Mouse (Mus musculus) liver, embryonic 15.5 days (tissue): ENCODE data around the gene Meltf. TPM values are rescaled to one million over a fixed set of nuclear protein-coding genes. Genes with fewer than 3 reads are reported as not detected.

Experiments used
- ATAC-seq: fragments of 200-750 bp; cut with Nextera tagmentation; 2 replicates; pipeline ENCODE4 v1.8.0; 2017; ENCODE audit warnings: moderate number of reproducible peaks, mild to moderate bottlenecking, moderate library complexity; ENCODE audit not compliant: insufficient read depth
- H3K27ac ChIP-seq: fragments of 300-500 bp; sonication (generic); replicated peaks from 2 replicates; pipeline ENCODE4 v1.5.1; 2015; ENCODE audit warnings: mild to moderate bottlenecking, inconsistent platforms
- H3K27me3 ChIP-seq: fragments of 300-500 bp; sonication (generic); 2 replicates; pipeline ENCODE4 v1.6.1; 2015; ENCODE audit warnings: mild to moderate bottlenecking, inconsistent platforms
- H3K36me3 ChIP-seq: fragments of 300-500 bp; sonication (generic); replicated peaks from 2 replicates; pipeline ENCODE4 v1.6.1; 2015; ENCODE audit warnings: moderate library complexity, mild to moderate bottlenecking, inconsistent platforms
- H3K4me1 ChIP-seq: fragments of 300-500 bp; sonication (generic); replicated peaks from 2 replicates; pipeline ENCODE4 v1.6.1; 2015; ENCODE audit warnings: inconsistent platforms
- H3K4me2 ChIP-seq: fragments of 300-500 bp; sonication (generic); 2 replicates; pipeline ENCODE4 v1.6.1; 2015; ENCODE audit warnings: moderate library complexity, mild to moderate bottlenecking, inconsistent platforms
- H3K4me3 ChIP-seq: fragments of 300-500 bp; sonication (generic); replicated peaks from 2 replicates; pipeline ENCODE4 v1.5.1; 2015; ENCODE audit warnings: mild to moderate bottlenecking, inconsistent platforms
- H3K9ac ChIP-seq: fragments of 300-500 bp; sonication (generic); 2 replicates; pipeline ENCODE4 v1.6.1; 2015; ENCODE audit warnings: moderate library complexity, mild to moderate bottlenecking, inconsistent platforms
- H3K9me3 ChIP-seq: fragments of 300-500 bp; sonication (generic); replicated peaks from 2 replicates; pipeline ENCODE4 v1.6.1; 2016; ENCODE audit warnings: inconsistent platforms
- WGBS: fragments of 180-500 bp; shearing (Covaris S2); methylation state at CpG from one replicate; pipeline ENCODE4 v1.1.7; 2015; ENCODE audit warnings: mixed read lengths; ENCODE audit not compliant: insufficient replicate concordance; 5-methylcytosine and 5-hydroxymethylcytosine counted together
- polyA plus RNA-seq: library from polyadenylated mRNA; unstranded; fragments of >200 nt; fragmentation: Nextera tagmentation; extraction: Ambion mirVana; gene quantifications from 2 replicates; pipeline ENCODE4 v1.2.1, GENCODE M21; 2015

Gene Meltf
- polyA plus RNA-seq, result 0.02 and 0.07 TPM in 2 replicates

- 0 out of 2 replicates have a peak, but pooled peaks have one; percentile 31 for ATAC-seq
- H3K27me3 ChIP-seq, result no peaks in the 10 kb centered on the region
- H3K4me3 ChIP-seq, result no peak within 1 kb of the TSS
- H3K36me3 ChIP-seq, result no peaks in the 10 kb centered on the region; the same call in 1 of the 2 replicates
- no peak within 1 kb of the TSS for H3K4me2 ChIP-seq
- H3K9me3 ChIP-seq, result no peaks in the 10 kb centered on the region
- H3K27ac ChIP-seq, result no peak within 1 kb of the TSS
- 30% methylated on average over 21 of the region's 21 CpGs for WGBS
- H3K4me1 ChIP-seq, result no peaks in the 10 kb centered on the region; the same call in 1 of the 2 replicates
- H3K9ac ChIP-seq, result no peak within 1 kb of the TSS
Measured at GRCm38 (mm10) chr16:31878573-31879257, at the start of gene Meltf. TSS of gene Meltf (plus strand) at chr16:31878810.

DNA sequence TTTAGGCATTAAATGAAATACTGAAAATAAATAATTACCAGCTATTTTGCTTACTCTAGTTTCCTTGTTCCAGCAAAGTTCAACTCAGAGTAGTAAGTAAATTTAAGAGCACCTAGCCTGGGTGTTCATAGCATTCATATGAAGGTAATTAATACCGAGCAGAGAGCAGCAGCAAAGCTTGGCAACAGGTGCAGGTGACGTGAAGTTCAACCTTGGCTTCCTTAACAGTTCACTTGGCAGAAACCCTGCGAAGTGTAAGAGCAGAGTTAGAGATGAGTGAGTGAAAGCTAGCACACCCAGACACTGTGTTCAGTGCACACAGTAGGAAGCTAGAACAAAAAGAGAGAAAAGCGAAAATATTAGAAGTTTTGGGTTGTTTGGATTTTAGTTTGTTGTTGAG is 47.9 kb upstream of the Meltf start:
- Histone ChIP-seq H3K27ac (no peak overlapping the region), H3K27me3 (no peaks in the 10 kb centered on the region), H3K4me3 (no peak overlapping the region), H3K4me2 (no peak overlapping the region), H3K4me1 (no peaks in the 10 kb centered on the region), H3K9ac (no peak overlapping the region), H3K36me3 (0 out of 2 replicates have a peak, but pooled peaks cover 2% of the 10 kb centered on the region), H3K9me3 (no peaks in the 10 kb centered on the region)
- WGBS, result 78% methylated on average over 4 of the region's 4 CpGs
- no peak for ATAC-seq

- WGBS, result 63% methylated on average over 10 of the region's 10 CpGs
- H3K27me3 ChIP-seq, result no peaks in the 10 kb centered on the region
- no peak overlapping the region for H3K27ac ChIP-seq
- H3K36me3 ChIP-seq, result peaks cover 8% of the 10 kb centered on the region
- ATAC-seq, result no peak
- H3K4me2 ChIP-seq, result no peak overlapping the region
- no peaks in the 10 kb centered on the region for H3K9me3 ChIP-seq
- H3K9ac ChIP-seq, result no peak overlapping the region
- no peak overlapping the region for H3K4me3 ChIP-seq
- no peaks in the 10 kb centered on the region for H3K4me1 ChIP-seq
Measured at GRCm38 (mm10) chr16:31832630-31833422, 45.8 kb upstream of the Meltf start.

DNA sequence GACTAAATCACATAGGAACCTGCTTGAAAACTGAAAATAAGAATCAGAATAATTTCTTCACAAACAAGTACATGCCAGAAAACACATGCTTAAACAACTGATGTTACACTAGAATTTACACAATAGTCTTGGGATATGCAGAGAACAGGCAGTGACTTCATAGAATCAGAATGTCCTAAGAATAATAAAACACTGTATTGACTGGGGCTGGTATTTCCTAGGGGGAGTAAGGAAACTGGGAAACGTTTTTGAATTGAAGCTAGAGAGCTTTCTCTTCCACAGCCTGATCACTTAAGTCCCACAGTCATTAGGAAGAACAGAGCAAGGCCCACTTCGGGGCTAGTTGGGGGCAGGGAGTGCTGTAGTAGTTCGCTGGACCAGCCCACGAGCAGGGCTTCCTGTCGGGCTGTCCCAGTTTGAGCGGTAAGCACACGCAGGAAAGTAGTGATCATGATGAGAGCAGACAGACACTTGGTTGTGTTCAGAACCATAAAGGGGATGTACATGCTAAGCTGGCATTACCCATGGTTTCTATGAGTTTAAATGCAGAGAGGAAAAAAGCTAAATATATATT is 44.5 kb upstream of the Meltf start:
- 36% methylated on average over 7 of the region's 7 CpGs for WGBS
- H3K36me3 ChIP-seq, result peaks cover 18% of the 10 kb centered on the region
- H3K9ac ChIP-seq, result no peak overlapping the region
- no peak overlapping the region for H3K4me3 ChIP-seq
- H3K4me2 ChIP-seq, result no peak overlapping the region
- ATAC-seq, result no peak
- H3K27me3 ChIP-seq, result no peaks in the 10 kb centered on the region
- H3K4me1 ChIP-seq, result no peaks in the 10 kb centered on the region
- no peaks in the 10 kb centered on the region for H3K9me3 ChIP-seq
- H3K27ac ChIP-seq, result no peak overlapping the region

GRCm38 (mm10) chr16:31834662-31835318 is 43.8 kb upstream of the Meltf start:
- Histone ChIP-seq H3K9me3 (no peaks in the 10 kb centered on the region), H3K4me3 (no peak overlapping the region), H3K36me3 (peaks cover 22% of the 10 kb centered on the region), H3K4me2 (no peak overlapping the region), H3K9ac (no peak overlapping the region), H3K27ac (no peak overlapping the region), H3K27me3 (no peaks in the 10 kb centered on the region), H3K4me1 (no peaks in the 10 kb centered on the region)
- WGBS, result 60% methylated on average over 2 of the region's 2 CpGs
- ATAC-seq, result no peak

GRCm38 (mm10) chr16:31837362-31837761 is 41.2 kb upstream of the Meltf start:
- Histone ChIP-seq H3K9ac (no peak overlapping the region), H3K4me2 (no peak overlapping the region), H3K27ac (no peak overlapping the region), H3K36me3 (peaks cover 27% of the 10 kb centered on the region), H3K4me1 (no peaks in the 10 kb centered on the region), H3K4me3 (no peak overlapping the region), H3K9me3 (no peaks in the 10 kb centered on the region), H3K27me3 (no peaks in the 10 kb centered on the region)
- WGBS, result 74% methylated on average over 3 of the region's 3 CpGs
- no peak for ATAC-seq

DNA sequence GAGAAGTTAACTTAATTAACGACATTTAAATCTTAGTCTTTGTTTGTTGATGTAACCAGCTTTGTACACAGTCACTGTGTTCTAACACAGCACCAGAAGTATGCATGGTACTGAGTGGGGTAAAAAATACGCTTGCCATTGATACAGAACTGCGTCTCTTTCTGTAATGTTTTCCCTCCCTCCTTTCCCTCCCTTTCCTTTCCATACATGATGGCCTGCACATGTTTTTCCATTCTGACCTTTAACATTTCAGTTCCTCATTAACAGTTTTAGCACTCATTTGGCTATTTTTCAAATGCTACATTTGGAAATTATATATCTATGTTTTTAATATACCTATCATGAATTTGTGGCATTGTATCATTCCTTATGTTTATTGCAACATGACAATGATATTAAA is 34.4 kb upstream of the Meltf start:
- Histone ChIP-seq H3K9ac (no peak overlapping the region), H3K4me1 (no peaks in the 10 kb centered on the region), H3K27ac (no peak overlapping the region), H3K4me3 (no peak overlapping the region), H3K27me3 (no peaks in the 10 kb centered on the region), H3K4me2 (no peak overlapping the region), H3K36me3 (peaks cover 19% of the 10 kb centered on the region), H3K9me3 (no peaks in the 10 kb centered on the region)
- 90% methylated on average over 3 of the region's 3 CpGs for WGBS
- no peak for ATAC-seq

DNA sequence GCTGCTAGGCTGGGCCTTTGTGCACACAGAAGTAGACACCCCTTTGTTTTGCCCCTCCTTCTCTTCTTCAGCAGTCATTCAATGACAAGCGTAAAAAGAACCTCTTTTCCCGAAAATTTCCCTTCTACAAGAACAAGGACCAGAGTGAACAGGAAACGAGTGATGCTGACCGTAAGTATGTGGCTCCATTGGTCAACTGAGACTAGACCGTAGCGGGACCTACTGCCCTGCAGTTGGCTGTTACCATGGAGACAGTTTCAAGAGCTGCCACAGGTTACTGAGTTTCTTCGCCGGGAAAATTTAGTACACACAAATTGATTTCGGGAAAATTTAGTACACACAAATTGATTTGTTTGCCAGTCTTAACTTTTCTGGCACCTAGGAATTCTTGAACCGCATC is 31.8 kb upstream of the Meltf start:
- Histone ChIP-seq H3K4me1 (no peaks in the 10 kb centered on the region), H3K4me3 (no peak overlapping the region), H3K4me2 (no peak overlapping the region), H3K36me3 (peaks cover 15% of the 10 kb centered on the region), H3K27ac (no peak overlapping the region), H3K9ac (no peak overlapping the region), H3K27me3 (no peaks in the 10 kb centered on the region), H3K9me3 (no peaks in the 10 kb centered on the region)
- WGBS, result 86% methylated on average over 10 of the region's 10 CpGs
- no peak for ATAC-seq

- H3K4me1 ChIP-seq, result no peaks in the 10 kb centered on the region
- H3K9ac ChIP-seq, result no peak overlapping the region
- 84% methylated on average over 5 of the region's 5 CpGs for WGBS
- no peaks in the 10 kb centered on the region for H3K9me3 ChIP-seq
- H3K4me3 ChIP-seq, result no peak overlapping the region
- no peak for ATAC-seq
- no peak overlapping the region for H3K4me2 ChIP-seq
- no peak overlapping the region for H3K27ac ChIP-seq
- peaks cover 67% of the 10 kb centered on the region for H3K36me3 ChIP-seq
- no peaks in the 10 kb centered on the region for H3K27me3 ChIP-seq
Measured at GRCm38 (mm10) chr16:31863920-31864319, 14.7 kb upstream of the Meltf start.

GRCm38 (mm10) chr16:31865242-31865641 is 13.4 kb upstream of the Meltf start:
- 80% methylated on average over 3 of the region's 3 CpGs for WGBS

DNA sequence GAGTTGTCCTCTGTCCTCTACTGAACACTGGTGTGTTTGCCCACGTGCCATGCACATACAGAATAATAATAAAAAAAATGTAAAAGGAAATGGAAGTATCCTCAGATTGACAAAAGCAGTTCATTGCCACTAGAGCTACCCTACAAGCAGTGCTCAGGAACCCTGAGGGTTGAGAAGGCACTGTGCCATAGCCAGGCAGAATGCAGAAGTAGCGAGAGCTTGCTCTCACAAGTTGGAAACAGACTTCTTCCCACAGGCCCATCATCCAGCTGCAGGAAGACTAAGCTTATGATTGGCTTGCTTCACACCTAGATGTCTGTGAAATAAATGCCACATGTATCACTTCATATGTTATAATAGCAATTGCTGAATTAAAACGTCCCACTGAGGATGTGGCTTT is 11.7 kb upstream of the Meltf start:
- H3K27ac ChIP-seq, result no peak overlapping the region
- H3K36me3 ChIP-seq, result peaks cover 56% of the 10 kb centered on the region

More at GRCm38 (mm10) chr16:31865242-31865641, 13.4 kb upstream of the Meltf start:
- Histone ChIP-seq H3K9me3 (no peaks in the 10 kb centered on the region), H3K9ac (no peak overlapping the region), H3K4me1 (no peaks in the 10 kb centered on the region), H3K27ac (no peak overlapping the region), H3K4me3 (no peak overlapping the region), H3K36me3 (peaks cover 59% of the 10 kb centered on the region), H3K27me3 (no peaks in the 10 kb centered on the region), H3K4me2 (no peak overlapping the region)
- no peak for ATAC-seq

More for the DNA sequence above, 11.7 kb upstream of the Meltf start:
- Histone ChIP-seq H3K4me2 (no peak overlapping the region), H3K4me1 (no peaks in the 10 kb centered on the region), H3K9ac (no peak overlapping the region), H3K27me3 (no peaks in the 10 kb centered on the region), H3K4me3 (no peak overlapping the region), H3K9me3 (no peaks in the 10 kb centered on the region)
- no peak for ATAC-seq
- WGBS, result 71% methylated on average over 3 of the region's 3 CpGs
